Mouse (Mus musculus): ENCODE results near the gene Mib2.
"Not testable (repeated sequence)": the region's sequence is repeated elsewhere in the genome, so short reads cannot be mapped to it uniquely, and the experiment has no call there.

Mib2 gene

GRCm38 (mm10) chr4:155672082-155672481 lies 3.1 kb upstream of the Mib2 start:
- no peak for DNase-seq (ENCODE audit: low read depth, low spot score)

- DNase-seq (ENCODE audit: low read depth, low spot score): peak; percentile 94
Observed at GRCm38 (mm10) chr4:155670236-155670635, 1.2 kb upstream of the Mib2 start.

DNA sequence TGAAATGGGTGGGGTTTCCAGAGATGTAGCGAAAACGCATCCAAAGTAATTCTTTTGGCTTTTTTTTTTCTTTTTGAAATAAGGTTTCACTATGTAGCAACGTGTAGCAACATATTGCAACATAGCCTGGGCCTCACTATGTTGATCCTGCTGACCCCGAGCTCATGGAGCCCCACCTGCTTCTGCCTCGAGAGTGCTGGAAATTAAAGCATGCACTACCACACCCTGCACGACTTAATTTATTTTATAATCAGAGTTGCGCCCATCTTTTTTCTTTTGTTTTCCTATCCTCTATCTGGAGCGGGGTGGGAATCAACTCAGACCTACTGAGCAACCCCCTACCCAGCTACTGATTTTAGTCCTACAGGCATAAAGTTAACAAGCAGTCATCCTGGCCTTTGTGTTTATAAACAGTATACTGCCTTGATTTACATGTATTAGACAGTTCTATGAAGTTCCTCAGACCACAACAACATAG lies 639 bp upstream of the Mib2 start:
- peak; percentile 83 for DNase-seq (ENCODE audit: low read depth, low spot score)

DNA sequence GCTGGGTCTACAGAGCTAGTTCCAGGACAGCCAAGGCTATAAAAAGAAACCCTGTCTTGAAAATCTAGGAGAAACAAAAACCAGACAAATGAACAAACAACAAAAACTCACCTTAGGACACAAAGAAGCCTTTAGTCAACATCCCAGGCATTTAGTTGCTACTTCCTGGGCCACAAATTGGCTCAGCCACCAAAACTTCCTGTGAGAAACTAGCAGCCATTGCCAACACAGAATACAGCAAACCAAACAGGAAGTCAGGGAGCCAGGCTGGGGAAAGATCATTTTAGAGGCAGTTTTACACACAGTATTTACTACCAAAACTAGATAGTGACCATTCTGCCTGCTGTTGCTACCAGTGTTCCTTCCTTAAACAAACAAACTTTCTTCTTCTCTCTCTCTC lies 2.1 kb downstream of the Mib2 start:
- DNase-seq (ENCODE audit: low read depth, low spot score): no peak

DNA sequence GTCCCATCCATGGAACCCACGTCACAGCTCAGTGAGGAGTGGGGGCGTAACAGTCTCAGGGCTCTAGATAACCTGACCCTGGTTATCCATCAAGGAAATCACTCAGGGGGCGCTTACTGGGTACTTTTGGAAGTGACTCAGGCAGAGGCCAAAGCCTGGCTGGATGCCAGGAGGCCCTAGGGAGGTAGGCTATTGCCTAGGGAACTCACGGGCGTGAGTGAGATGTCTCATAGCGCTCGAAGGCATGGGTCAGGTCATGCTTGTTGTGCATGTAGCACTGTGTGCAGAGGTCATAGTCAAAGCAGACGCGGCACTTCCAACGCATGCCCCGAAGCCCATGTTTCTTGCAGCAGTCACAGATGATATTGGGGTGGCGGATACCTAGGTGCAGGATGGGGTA lies 8.4 kb downstream of the Mib2 start:
- peak; percentile 20 for DNase-seq (ENCODE audit: low read depth, low spot score)

GRCm38 (mm10) chr4:155658961-155659360 lies 10.0 kb downstream of the Mib2 start:
- no peak for DNase-seq (ENCODE audit: low read depth, low spot score)

- no peak for DNase-seq (ENCODE audit: low read depth, low spot score)
Observed at GRCm38 (mm10) chr4:155656214-155656751, 12.7 kb downstream of the Mib2 start.

- peak; percentile 87 for DNase-seq (ENCODE audit: low read depth, low spot score)
Observed at GRCm38 (mm10) chr4:155654456-155655298, 14.3 kb downstream of the Mib2 start.

DNA sequence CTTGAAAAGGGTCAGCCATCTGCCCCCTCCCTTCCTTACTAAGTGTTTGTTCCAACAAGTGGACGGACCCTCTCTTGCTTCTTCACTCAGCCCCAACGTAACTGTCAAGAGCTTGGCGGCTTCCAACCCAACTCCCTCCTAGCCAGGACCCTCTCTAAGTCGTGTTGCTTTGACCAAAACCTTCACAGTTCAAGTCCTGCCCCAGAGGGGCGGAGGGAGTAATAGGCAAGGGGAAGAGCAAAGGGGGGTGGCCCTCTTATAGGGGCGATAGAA lies 14.9 kb downstream of the Mib2 start:
- no peak for DNase-seq (ENCODE audit: low read depth, low spot score)

DNA sequence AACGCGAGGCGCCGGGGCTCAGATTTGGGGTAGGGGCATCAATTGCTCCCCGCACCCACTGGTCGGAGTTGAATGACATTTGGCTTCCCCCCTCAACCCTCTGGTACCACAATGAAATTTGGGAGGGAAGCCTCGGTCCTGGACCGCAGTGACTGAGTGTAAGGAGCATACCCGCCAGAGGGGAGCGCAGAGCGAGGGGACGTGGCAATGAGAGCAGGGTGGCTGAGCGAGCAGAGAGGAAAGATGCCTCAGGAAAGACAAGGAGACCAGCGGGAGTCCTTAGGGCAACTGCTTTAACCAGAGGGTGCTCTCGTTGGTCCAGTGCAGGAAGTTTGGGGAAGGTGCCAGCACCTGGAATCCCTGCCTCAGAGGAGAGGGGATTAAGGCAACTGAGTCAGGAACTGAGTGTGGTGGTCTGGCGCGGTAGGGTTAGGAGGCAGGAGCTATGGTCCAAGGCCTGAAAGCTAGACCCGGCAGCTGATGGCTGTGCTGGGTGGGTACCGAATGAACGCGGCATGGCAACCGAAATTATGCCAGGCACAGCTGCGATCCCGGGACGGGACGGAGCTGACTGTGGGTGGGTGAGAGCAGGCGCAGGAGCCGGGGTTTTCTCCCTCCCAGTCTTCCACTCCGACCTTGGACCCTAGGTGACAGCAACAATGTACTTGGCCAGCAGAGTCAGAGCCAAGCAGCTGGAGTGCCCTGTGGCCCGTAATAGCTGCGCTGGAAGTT lies 15.4 kb downstream of the Mib2 start:
- peak; percentile 61 for DNase-seq (ENCODE audit: low read depth, low spot score)

- peak; percentile 63 for DNase-seq (ENCODE audit: low read depth, low spot score)
Observed at GRCm38 (mm10) chr4:155653086-155653450, 15.9 kb downstream of the Mib2 start, which contains the start of gene Mmp23. Mmp23 (minus strand) TSS chr4:155653384.

GRCm38 (mm10) chr4:155652283-155653085 lies 16.5 kb downstream of the Mib2 start:
- DNase-seq (ENCODE audit: low read depth, low spot score): peak; percentile 12

DNA sequence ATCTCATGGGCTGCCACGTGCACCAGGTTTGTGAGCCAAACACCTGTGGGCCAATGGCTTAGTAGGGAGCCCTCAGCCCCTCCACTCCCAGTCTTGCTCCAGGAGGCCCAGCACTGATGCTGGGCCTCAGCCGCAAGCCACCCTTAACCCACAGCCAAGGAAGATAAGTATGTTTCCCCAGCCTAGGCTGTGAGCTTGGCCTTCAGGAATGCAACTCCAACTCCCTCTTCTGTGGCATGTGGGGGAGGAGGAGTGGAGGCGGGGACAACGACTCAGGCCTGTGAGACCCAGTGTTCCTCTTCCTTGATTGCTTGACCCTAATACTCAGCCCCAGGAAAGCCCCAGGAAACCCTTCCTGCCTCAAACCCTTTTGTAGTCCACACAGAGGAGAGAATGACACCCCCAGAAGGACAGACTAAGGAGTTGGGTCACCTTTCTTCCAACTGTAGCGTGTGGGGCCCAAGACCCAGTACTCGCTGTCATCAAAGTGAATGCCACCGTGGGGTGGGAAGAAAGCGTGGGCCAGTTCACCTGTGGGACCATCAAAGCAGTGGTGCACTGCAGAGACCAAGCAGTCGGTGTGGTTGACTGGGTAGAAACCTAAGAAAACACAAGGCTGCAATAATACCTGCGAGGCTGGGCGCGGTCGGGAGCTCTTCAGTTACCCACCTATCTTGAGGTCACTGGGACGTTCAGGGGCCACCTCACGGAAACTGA lies 17.3 kb downstream of the Mib2 start:
- DNase-seq (ENCODE audit: low read depth, low spot score): peak; percentile 78

GRCm38 (mm10) chr4:155649355-155649754 lies 19.6 kb downstream of the Mib2 start:
- no peak for DNase-seq (ENCODE audit: low read depth, low spot score)

DNA sequence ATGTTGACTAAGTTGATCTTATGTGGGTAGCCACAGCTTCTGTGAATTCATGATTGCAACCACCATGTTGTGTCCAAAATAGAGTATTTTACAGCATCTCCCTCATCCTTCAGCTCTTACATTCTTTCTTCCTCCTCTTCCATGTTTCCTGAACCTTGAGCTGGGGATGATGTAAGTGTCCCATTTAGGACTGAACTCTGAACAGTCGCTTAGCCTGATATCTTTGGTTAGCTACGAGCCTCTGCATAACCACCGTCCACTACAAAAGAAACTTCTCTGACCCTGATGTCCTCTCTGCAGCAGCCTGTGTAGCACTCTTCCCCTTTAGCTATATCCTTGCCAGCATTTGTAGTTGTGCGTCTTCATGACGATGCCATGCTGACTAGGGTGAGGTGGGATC lies 23.3 kb downstream of the Mib2 start:
- no peak for DNase-seq (ENCODE audit: low read depth, low spot score)

DNA sequence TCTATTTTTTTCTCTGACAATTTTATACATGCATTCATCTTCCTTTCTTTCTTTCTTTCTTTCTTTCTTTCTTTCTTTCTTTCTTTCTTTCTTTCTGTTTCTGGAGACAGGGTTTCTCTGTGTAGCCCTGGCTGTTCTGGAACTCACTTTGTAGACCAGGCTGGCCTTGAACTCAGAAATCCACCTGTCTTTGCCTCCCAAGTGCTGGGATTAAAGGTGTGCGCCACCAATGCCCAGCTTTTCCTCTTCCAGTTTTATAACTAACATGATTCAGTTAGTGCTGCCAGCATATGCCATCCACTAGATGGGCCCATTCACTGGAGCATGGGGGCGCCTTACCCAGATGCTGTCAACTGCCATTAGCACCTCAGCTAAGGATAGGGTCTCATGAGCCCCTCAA lies 23.7 kb downstream of the Mib2 start, which contains the start of gene Gm10563:
Gene Gm10563, minus strand, starts transcription at position 101 of the 400 bp plus-strand sequence.
- DNase-seq (ENCODE audit: low read depth, low spot score): not testable (repeated sequence)

GRCm38 (mm10) chr4:155643531-155643930 lies 25.5 kb downstream of the Mib2 start:
- DNase-seq (ENCODE audit: low read depth, low spot score): no peak

DNA sequence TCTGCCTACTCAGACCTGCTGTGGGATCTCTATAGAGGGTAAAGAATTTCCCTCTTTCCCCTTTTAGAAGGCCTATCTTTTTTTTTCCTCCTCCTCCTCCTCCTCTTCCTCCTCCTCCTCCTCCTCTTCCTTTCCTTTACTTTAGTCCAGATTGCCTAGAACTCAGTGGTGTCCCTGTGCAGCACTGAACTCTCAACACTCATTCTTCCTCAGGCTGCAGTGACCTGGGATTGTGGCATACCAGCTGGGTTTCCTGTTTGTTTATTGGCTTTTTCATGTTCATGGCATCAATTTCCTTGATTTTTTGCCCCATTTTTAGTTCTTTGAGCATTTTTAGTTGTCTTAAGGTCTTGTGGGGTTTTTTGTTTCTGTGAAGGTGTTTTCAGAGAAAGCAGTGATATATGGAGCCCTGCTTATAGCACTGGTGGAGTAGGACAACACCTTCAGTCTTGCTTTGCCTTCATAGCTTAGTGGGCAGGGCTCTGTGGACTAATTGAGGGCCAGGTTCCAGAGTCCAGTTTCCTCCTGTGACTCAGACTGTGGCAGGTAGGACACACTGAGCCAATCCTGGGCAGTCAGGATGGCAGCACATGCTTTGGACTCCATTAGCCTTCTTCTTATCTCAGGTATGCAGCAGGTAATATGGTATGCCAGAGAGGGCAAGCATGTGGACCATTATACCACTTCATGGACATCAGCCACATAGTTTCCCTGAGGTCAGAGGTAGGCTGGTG lies 33.1 kb downstream of the Mib2 start:
- DNase-seq (ENCODE audit: low read depth, low spot score): no peak

DNA sequence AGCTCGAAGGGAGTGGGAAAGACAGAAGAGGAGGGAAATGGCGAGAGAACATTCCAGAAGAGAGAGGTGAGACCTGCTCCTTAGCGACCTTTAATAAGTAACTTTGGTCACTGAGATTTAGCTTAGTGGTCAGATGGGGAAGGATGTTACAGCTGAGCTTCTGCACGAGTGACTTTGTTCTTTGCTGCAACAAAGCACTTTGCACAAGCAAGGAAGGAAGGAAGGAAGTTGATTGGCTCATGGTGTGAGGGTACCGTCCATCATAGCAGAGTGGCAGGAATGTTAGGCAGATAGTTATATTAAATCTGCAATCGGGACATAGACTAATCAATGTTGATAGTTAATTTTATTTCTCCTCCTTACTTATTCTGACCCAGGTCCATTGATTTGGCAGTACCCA lies 38.7 kb downstream of the Mib2 start:
- no peak for DNase-seq (ENCODE audit: low read depth, low spot score)
